Mouse (Mus musculus) retina, embryonic 14.5 days (tissue): ENCODE measurements at regions not wholly inside any gene's neighbourhood (a gene's known extent, or its start where the extent isn't known, plus 50 kb on each side); places are given as distances from the start of the nearest gene placed in this dataset.

Source experiments
- DNase-seq: peaks from one replicate; pipeline ENCODE4 v3.0.0-alpha.2; 2015; ENCODE audit warnings: low spot score

DNA sequence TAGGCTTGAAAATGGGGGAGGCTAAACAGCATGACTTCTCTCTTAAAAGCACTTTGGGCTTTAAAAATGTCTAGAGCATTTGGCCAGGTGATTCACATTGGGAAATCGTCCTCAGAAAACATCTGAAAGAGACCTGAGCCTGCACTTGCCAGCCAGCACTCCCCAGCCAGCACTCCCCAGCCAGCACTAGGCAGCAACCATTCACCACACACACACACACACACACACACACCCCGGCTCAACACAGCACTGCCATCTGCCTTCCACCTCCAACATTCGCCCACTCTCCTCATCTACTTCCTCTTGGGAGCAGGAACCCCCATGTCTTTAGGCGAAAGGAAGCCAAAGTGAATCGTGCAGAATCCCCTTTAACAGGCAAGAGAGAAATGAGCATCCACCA lies 85.4 kb downstream of the Atp23 start:
- DNase-seq: no peak

DNA sequence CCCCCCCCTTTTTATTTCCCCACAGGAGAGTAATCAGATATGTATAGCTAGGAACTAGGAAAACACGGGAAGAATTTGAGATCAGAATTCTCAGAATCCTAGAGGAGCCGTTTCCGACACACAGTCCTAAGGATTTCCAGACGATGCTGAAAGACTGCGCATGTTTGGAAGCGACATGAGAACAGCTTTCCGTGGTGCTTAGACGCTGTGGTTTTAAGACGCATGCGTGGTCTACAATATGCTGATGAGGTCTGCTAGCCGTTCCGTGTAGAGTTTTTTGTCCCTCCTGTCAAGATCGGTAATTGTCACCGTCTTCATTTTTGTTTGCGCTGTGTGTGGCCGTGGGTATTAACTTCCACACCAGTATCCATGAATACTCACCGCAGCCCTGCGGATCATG lies 86.2 kb downstream of the Atp23 start:
- no peak for DNase-seq

DNA sequence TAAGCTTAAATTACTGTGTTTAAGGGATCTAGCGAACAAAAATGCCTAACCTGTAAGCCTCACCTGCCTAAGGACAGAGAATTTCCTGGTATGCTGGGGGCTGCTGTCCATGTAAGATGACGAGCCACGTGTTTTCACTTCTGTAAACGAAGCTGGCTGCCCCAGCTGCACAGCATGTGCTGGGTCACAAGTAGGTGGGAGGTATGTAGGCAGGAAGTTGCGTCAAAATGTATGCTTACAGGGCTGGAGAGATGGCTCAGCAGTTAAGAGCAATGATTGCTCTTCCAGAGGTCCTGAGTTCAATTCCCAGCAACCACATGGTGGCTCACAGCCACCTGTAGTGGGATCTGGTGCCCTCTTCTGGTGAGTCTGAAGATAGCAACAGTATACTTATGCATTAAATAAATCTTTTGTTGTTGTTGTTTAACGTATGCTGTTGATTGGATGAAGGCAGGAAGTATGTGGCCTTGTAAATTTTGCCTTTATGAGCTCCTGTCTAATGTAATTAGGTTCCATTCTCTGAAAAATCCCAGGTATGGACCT lies 88.0 kb downstream of the Atp23 start:
- no peak for DNase-seq

DNA sequence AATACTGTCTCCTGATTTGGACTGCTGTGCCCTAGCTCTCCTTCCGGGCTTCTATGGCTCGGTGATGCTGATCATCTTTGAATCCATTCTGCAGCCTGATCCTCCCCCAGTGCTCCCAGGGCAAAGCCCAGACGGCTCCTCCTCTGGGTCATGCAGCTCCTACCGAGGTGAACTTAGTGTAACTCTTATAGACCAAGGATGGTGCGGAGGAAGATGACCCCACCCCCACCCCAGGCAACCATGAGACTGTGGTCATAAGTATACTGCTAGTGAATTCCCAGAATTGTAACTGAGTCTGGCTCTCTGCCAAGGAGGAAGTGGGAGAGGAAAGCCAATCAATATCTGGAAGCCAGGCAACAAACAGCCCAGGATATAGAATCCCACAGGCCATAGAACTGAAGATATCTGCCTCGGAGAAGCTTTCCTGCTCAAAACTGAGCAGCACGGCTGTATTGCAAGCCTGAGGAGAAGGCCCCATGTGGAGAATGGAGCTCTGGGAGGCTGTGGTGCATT lies 88.9 kb downstream of the Atp23 start:
- DNase-seq: no peak

DNA sequence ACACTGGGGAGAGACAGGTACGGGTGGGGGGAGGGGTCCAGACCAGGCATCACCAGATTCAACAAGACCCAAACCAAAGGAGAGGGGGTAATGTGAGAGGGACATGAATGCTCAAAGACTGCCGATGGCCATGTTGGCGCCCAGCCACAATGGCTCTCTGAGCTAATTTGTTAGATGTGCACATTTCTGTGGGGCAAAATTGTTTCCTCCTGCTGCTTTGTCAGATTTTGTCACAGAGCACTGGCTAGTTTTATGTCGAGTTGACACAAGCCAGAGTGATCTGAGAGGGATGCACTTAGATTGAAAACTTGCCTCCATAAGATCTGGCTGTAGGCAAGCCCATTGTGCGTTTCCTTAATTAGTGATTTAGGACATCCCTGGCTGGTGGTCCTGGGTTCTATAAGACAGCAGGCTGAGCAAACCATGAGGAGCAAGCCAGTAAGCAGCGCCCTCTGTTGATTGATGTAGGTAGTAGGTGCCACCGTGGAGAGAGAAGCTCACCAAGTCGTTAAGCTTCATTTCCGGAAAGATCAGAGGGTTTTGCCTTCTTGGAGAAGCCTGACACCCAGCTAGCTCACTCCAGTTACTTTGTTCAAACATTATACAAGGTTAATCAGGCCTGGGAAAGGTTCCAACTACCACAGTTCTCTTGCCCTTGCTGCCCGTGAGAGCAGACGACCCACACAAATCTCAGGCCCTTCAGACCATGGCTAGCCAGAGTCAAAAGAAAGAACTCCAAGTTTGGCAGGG lies 90.6 kb downstream of the Atp23 start:
- peak; percentile 31 for DNase-seq

DNA sequence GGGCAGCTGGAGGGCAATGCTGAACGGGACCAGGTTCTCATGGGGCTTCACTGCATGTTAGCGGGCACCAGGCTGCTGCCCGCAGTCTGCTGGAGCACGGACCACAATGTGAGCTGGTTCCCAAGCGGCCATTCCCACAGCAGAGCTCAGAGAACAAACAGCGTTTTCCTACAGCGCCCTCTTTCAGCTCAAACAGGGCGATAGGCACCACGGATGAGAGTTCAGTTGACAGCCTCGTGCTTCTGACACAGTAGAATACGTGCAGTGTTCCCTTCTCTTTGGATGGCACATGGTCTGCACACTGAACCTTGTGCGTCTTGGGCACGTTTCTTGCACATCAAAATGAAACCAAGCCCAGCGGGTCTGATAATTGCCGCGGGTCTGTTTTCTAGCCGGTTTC lies 91.6 kb downstream of the Atp23 start:
- peak; percentile 62 for DNase-seq

DNA sequence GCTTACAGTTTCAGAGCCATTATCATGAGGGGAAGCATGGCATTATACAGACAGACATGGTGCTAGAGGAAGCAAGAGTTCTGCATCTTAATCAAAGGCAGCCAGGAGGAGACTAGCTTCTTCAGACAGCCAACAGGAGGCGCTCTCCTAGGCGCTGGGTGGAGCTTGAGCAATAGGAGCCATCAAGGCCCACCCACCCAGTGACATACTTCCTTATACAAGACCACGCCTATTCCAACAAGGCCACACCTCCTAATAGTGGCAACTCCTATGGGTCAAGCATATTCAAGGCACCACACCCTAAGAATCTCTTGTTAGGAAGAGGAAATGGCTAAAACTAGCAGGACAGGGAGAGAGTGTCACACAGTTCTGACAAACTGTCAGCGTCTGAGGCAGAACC lies 94.3 kb downstream of the Atp23 start:
- no peak for DNase-seq

DNA sequence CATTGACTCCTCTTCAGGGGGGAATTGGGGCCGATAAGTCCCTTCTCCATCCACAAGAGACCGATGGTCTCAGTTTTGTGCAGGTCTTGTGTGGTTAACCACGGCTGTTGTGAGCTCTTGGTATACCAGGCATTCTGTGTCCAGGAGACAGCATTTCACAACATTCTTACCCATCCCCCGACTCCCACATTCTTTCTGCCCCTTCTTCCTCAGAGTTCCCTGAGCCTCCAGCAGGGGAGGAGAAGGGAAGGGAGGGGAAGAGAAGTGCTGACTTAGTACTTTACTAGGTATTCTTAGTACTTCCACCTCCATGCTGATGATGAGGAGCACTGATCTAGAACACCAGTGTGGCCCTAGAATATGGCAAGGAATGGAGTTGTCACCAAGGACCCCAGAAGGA lies 98.4 kb downstream of the Atp23 start:
- no peak for DNase-seq

DNA sequence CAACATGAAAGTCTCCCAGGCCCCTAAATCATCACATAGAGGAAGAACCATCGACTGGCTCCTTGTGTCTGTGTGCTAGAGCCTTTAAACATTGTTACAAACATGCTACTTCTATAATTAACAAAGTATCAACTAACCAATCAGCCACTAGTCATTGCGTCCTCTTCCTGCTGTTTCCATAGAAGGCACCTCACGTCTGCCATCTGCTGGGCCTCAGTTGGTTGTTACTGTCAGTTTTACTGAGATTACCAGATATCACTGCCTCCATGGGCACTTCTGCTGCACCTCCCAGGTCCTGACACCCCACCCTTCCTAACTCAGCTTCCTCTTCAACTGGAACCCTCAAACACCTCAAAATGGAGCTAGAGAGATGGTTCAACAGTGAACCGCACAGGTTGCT lies 101.8 kb downstream of the Atp23 start:
- DNase-seq: no peak

DNA sequence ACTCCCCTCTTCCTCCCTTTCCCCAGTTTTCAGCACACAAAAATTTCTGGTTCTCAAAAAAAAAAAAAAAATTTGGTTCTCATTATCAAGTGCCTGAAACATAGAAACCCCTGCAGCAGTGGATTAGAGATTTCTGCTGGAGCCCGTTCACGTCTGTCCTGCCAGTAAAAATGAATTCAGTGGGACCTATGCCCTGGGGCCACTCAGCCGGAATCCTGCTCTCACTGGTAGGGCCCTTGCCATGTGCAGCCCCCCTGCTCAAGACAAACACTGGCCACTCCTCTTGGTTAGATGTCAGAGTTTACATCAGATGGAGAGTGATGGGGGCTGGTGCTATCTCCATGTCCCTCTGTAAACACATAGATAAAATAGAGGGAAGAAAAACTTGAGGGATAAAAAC lies 108.0 kb downstream of the Atp23 start:
- DNase-seq: no peak

DNA sequence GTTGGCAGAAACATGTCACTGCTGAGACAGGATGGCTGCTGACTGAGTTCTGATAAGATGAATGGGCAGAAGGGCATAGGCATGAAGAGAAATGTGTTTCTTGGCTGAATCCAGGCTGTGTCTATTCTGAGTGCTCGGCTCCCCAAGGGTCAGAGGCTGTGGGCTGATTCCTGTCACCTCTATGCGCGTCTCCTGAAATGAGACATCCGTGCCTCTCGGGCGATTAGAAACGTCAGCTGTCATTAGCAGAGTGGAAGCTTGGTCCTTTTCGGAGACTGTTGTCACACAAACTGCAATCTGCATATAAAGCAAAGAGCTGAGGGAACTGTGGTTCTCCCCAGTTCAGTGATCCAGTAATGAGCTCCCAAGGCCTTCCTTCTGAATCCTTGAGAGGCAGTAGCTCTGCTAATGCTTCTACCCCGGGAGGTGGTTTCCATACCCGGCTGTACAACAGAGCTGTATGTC lies 108.8 kb downstream of the Atp23 start:
- DNase-seq: peak; percentile 39

DNA sequence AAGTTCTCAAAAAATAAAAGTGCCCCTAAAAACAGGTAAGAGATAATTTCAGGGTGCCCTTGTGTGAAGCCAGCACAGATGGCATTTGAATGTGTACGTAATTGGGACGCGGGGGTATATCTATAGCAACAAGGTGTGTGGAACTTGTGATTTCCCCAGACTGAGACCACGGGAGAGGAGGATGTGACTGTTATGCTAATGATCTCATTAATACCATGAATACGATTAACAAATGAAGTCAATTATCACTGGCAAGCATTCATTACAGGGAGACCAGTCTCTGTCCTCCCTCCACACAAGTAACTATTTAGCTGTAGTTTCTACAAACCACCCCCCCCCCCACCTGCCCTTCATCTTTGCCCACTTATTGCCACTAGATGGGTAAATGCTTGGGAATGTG lies 112.9 kb downstream of the Atp23 start:
- DNase-seq: no peak

DNA sequence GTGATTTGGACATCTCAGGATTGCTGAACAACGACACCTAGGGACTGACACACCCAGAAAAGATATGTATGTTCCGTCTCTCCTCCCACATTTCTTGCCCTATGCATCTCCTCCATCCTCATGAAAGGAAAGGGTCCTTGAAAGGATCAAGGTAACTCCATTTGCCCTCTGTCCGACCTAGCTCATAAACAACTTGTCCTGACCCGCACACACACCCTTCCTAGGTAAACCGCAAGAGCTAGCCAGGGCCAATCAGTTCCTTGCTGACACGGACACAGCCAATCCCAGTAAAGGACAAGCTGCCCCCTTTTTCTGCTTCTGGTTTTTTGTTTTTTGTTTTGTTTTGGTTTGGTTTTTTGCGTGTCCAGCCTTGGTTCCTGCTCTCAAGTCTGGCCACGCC lies 118.0 kb downstream of the Atp23 start:
- DNase-seq: no peak

DNA sequence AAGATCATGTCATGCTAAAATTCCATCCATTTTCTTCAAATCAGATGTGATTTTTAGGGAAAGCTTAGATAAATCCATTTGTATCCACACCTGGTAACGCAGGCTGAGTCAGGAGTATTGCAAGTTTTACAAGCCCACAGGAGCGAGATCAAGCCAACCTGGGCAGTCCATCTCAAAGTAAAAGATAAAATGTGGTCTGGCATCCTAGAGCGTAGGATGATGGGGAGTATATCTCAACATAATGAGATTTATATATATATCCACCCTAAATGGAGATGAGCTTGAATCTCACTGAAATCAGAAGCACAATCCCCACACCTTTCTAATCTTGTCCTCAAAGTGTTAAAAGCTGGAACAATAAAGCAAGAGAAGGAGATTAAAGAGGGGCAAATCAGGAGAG lies 124.6 kb downstream of the Atp23 start:
- no peak for DNase-seq

DNA sequence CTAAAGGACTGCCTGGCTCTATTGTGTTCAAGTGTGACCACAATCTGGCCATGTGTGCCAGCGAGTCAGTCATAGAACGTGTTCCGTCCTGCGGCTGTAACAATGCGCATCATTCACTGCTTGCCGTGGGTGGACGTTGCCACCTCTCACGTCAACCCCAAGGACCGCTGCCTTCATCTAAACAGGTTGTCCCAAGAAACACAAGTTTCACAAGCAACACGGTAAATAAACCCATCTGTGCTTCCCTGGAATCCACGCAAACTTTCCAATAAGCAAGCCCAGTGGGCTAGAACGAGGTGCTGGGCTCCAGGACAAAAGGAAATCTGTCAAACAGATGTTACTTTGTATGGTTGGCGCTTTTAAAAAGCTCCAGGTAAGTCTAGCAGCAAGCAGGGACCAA lies 125.2 kb downstream of the Atp23 start:
- DNase-seq: no peak

DNA sequence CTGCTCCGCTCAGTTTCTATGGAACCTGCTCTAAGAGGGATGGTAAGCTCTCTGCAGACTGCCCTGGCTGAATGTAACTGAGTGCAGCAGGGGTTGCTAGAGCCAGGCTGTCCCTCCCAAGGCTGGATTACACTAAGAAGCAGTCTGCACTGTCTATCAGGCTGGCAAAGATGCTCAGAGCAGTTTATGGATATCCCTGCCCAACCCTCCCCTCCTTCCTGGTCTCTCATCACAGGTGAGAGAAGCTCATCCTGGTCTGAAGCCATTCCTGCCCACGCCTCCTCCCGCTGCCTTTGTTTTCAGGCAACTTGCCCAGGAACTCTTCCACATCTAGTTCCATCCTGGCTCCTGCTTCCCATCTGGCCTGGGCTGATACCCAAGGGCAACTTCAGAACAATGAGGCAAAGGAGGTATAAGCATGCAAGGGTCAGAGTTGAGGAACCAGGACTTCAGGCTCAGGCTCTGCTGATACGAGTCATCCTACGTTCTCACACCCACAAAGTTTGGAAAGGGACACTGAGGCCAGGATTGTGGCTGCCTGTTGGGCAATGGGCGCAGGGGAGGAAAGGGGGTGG lies 130.6 kb downstream of the Atp23 start:
- no peak for DNase-seq

DNA sequence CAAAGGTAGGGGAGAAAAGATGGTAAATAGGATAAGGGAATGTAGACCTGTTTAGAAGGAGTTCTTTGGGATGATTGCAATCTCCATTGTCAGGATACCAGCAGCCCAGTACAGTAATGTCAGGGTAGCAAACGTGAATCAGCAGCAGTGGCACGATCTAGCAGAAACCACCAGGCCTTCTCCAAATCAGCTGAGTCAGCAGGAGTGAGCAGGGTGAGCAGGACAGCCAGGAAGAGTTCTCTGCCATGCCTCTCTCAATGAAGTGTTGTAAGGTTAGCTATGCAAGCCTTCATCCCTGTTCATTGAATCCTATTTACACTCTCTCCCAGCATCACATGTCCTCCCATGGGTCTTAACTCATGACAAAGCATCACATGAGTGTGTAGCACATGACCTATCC lies 135.5 kb downstream of the Atp23 start:
- no peak for DNase-seq

DNA sequence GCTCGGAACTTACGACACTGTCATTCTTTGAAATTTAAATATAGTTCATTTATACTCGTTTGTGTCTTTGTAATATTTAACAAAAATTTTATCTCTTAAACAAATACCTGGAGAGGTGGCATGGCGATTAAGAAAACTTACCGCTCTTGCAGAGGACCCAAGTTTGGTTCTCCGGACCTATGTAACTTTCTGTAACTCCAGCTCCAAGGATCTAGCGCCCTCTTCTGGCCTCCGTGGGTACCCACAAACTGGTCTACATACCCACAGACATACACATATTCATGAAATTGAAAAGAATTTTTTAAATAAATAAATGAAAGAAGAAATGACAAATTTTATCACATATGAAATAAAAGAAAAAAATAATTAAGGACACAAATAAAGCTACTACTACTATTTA lies 136.4 kb downstream of the Atp23 start:
- no peak for DNase-seq

DNA sequence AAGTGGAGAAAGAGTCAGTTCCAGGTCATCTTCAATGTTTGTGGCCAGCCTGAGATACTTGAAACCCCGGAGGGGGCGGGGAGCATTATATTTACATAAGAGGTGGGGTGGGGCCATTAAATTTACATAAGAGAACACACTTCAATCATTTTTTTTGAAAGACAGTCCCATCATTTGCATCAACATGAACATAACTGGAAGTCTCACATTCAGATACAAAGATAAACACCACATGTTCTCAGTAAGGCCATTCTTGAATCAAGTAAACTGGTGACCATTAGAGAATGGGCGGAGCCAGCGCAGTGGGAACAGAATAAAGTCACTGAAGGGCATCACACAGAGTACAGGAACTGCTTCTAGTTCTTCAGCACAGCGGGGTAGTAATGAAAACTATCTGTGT lies 137.2 kb downstream of the Atp23 start:
- no peak for DNase-seq

DNA sequence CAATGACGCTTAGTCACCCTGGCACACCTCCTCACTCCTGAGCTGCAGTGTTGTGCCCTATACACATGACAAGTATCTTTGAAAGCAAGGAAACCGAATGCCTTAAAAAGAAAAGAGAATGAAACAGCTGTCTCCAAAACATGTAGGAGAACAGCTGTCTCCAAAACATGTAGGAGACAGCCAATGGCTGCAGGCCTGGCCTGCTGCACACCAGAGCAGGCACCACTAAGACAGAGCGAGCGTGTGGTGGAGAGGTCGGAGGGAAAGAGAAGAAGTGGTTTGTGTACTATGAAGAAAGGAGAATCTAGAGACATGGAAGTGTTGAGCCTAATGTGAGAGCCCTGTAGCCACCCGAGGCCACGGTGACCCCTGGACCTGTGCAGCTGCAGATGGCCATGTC lies 142.5 kb downstream of the Atp23 start:
- DNase-seq: no peak

DNA sequence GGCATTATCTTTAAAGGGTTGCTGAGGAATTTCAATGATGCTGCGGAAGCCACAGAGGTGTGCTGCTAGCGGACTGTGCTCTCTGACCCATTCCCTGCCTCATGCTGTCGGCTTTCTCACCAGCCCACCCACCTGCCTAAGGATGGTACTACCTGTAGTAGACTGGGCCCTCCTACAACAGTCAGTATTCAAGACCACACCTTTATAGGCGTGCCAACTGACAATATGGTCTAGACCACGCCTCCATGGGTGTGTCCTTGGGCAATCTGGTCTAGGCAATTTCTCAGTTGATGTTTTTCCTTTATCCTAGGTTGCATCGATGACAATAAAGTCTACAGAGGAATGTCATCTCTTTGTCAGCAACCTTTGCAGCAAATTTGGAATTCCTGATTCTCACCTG lies 148.0 kb downstream of the Atp23 start:
- no peak for DNase-seq

DNA sequence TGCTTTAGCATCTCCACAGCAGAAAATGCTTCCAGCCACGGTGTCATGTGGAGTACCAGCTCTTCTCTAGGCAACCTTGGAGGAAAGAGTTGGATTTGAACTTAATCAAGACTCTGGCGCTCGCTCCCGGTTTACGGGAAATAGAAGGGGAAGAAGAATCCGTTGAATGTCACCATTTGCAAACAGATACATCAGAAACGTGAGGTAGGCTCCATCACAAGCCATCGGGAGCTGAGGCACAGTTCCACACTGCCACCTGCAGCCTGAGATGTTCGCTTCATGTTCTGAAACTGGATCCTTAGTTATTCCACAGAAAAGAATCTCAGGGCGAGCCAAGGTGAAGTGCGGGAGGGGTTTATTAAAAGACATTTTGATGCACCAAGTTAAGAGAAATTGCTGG lies 148.5 kb downstream of the Atp23 start:
- DNase-seq: peak; percentile 45

DNA sequence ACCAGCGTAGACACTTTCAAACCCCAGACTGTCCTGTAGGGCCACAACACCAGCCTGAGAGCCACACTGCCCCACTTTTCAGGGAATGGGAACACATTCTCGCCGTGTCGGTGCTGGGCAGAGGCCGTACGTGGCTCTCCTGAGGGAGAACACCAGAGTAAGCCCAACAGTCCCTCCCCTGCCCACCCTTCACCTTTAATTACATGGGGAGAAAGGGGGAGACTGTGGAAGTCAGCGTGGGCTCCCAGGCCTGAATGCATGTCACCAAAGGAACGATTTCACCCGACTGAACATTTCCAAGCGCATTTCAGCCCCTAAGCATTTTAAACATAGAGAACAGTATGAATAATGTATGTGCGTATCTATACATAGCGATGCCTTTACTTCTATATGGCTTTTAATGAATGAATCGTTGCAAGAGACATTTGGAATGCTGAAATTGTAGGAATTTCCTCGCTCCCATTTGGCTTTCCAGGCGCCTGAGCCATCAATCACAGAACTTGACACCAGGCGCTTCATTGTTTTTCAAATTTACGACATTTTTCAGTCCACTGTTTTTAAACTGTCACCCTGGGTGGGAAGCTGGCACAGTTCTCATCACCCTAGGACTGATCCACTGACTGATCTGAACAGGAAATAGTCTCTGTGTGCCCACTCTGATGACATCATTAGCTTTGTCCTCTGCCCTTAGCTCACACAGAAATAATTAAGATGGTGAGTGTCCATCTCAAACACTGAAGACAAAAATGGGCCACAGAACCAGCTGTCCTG lies 152.3 kb downstream of the Atp23 start:
- peak; percentile 20 for DNase-seq
